Mouse (Mus musculus) C3H10T1/2 (cell line): ENCODE results near the gene Lxn. TPM values are rescaled to one million over a fixed set of nuclear protein-coding genes. Genes with fewer than 3 reads are reported as not detected.

Source experiments
- polyA plus RNA-seq, 2 experiments: library from polyadenylated mRNA; unstranded; fragments of >200 nt; fragmentation: generic; extraction: Trizol; gene quantifications; one replicate each; pipeline ENCODE4 v1.2.1; 2012; ENCODE audit warnings: missing spikeins in 2 of 2

The Lxn gene
- polyA plus RNA-seq: 100 to 1,000 TPM in 1 of 2 experiments, 10 to 100 TPM in 1; 99.3 to 408 TPM

DNA sequence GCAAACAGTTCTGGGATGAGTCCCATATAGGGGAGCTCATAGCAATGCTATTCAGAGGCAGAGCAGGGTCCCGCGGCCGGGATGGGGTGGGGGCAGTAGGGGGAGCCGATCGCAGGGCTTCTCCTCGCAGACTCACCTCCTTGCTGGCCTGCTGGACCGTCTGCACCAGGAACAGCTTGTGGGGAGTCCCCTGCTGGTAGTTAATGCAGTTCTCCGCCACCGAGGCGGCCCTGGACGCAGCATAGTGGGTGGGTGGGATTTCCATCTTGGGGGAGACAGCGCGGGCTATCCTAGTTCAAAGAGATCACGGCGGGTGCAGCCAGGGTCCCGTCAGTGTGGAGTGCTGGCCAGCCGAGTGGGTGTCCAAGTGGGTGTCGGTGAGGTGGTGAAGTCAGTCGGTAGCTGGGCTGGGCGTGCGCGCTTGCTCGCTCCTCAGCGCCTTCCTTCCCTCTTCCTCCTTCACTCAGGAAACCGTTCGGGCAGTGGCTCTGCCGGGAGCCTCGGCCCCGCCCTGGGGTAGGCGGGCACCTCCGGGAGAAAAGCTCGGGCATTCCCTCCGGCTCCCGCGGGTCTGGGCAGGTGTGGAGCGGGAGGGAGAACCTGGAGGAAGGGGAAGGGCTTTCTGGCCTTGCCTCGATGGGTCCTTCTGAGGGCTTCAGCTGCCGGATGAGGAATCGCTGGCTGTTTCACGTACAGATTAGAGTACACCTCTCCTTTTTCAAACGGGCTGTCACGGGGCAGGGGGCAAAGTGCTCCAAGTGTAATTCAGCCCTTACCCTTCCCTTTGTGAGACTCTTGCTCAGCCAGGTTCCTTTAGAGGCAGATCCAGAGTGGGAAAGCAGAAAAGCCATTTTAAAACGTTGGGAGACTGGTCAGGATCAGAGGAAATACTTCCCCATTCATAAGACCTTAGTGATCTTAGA lies at the start of gene Lxn:
Lxn (minus strand) TSS at position 477 of the 923 bp plus-strand sequence.

DNA sequence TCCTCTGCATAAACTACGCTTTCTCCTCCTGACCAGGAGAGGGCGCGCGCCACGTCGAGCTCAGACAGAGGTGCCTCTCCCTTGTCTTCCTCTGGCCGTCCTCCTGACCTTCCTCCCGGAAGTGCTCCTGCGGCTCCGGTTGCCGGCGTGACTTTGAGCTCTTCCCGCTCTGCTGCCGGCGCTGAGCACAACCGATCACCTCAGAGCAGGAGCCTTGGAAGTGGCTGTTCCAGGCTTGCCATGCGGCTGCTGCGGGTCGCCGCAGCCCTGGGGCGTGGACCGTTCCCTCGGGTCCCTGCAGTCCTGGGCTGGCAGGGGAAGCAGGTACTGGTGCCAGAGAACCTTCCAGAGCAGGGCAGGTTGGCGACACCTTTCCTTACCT lies 33.7 kb downstream of the Lxn start, which contains the start of gene Gfm1:
Gfm1 (plus strand) TSS at position 98 of the 382 bp plus-strand sequence.

Other genes with a start within 250 kb of the Lxn start
- 1 to 10 TPM in 1 of 2 experiments, under 1 TPM in 1; 0.33 to 1.3 TPM for gene Mlf1, start 89.8 kb downstream of the Lxn start, polyA plus RNA-seq
- not detected for gene Gm17402, start 88.8 kb downstream of the Lxn start, polyA plus RNA-seq
- 10 to 100 TPM in 1 of 2 experiments, 1 to 10 TPM in 1; 7.5 to 16.0 TPM for gene Gfm1, start 33.8 kb downstream of the Lxn start, polyA plus RNA-seq
- gene Rarres1, start 51.6 kb upstream of the Lxn start, polyA plus RNA-seq: under 1 TPM in 1 of 2 experiments, not detected in 1; 0.15 TPM
- gene Mfsd1, start 118.8 kb upstream of the Lxn start, polyA plus RNA-seq: 10 to 100 TPM; 13.3 to 35.7 TPM